Mouse (Mus musculus) layer of hippocampus, adult 8-10 months (tissue): ENCODE results near the gene Tdrkh. TPM values are rescaled to one million over a fixed set of nuclear protein-coding genes. Genes with fewer than 3 reads are reported as not detected.

Source experiments
- DNase-seq, 2 experiments: peaks; one replicate each; pipeline ENCODE4 v3.0.0; 2022; ENCODE audit warnings: low spot score in 2 of 2
- total RNA-seq, 4 experiments: library from RNA; stranded (reverse); gene quantifications; 2 replicates each; pipeline ENCODE4 v1.2.4; 2022

Gene Tdrkh
- 10 to 100 TPM; 40.9 to 46.6 (median 46.0) TPM for total RNA-seq

DNA sequence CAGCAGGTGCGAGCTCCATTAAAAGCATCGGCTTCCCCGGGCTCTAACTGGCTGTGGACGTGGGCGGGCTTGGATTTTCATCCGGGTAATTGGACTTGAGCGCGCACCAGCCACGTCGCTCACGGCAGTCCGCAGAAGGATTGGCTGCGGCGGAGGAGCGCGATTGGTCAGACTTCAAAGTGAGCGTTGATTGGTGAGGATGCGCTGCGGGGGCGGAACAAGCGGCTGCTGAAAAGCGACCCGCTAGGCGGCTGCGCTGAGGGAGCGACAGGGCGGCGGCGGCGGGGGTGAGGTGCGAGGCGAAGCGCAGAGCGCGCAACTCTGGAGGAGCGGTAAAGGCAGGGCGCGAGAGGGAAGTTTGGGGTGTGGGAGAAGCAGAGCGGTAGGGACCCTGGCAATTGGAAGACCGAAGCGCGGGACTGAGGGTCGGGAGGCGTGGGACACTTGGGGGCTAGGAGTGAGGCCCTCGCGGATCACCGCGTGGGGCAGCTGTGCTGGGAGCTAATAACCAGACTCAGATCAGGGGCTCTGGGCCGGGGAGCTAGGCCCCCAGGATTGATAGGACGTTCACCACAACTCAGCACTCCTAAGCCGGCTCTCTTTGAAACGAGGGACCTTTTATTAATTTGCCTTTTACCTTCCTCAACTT, at the start of gene Tdrkh:
TSS of gene Tdrkh (plus strand) at position 243 of the 649 bp plus-strand sequence.
- DNase-seq = peak; percentile 98 to 99

GRCm38 (mm10) chr3:94363291-94364153, 49.6 kb upstream of the Tdrkh start:
- DNase-seq = no peak

DNA sequence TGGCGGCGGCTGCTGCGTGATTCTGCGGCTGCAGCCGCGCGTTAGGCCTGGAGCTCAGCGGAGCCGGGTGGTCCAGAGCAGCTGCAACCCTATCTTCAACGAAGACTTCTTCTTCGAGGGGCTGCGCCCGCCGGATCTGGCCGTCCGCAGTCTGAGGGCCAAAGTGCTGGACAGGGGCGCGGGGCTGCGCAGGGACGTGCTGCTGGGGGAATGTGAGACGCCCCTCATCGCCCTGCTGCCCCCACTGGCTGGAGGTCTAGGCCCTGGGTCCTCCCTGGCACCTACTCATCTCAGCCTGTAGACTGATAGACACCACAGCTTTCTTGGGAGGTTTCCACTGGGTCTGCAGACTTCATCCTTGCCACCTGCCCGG, 48.9 kb upstream of the Tdrkh start:
- no peak for DNase-seq

DNA sequence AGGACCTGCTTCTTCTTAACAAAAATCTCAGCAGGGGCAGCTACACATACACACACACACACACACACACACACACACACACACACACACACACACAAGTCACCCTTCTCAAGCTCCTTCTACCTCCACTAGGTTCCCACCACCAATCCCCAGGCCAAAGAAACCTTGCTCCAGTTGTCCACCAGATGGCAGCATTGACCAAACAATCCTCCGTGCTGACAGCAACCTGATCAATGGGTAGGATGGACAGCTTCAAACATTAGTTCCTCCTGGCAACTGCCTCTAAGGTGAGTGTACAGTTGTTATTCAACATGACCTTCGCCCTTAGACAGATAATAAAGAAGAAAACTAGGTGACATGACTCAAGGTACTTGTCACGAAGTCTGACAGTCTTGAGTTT, 46.3 kb upstream of the Tdrkh start:
- DNase-seq = peak; percentile 76 to 85

GRCm38 (mm10) chr3:94367511-94367910, 45.6 kb upstream of the Tdrkh start:
- DNase-seq = no peak

- DNase-seq = no peak
Observed at GRCm38 (mm10) chr3:94368631-94369030, 44.4 kb upstream of the Tdrkh start.

DNA sequence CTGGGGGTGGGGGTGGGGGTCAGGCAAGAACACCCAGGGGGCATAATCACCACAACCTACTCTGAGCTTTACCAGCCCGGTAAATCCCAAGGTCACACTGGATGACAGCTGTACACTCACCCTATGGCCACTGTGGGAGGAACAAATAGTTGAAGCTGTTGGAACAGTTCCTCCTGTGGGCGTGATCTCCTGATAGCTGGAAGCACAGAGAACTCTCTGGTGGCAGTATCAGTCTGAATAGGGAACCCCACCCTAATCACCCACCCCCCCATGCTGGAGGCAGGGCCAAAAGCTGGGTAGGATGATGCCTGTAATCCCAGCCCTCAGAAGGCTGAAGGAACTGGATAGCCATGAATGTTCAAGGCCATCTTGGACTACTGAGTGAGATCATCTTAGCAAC, 43.4 kb upstream of the Tdrkh start:
- DNase-seq = no peak

DNA sequence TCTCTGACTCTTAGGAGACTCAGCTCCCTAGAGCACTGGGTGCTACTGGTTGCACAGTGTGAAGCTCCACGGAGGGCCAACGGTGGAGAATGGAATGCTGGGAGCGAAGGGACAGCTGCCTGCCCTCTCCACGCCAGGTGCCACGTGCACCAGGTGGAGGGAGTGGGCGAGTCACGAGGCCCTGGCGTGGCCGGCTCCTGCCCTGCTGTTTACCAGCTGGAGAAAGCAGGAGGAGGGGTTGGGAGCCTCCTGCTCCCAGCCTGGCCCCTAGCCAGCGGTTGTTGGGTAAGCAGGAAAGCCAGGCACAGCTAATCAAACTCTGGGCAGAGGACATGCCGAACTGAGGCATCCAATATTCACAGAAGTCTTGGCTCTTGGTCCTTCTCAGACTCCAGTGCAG, 41.4 kb upstream of the Tdrkh start:
- peak; percentile 26 to 42 for DNase-seq

DNA sequence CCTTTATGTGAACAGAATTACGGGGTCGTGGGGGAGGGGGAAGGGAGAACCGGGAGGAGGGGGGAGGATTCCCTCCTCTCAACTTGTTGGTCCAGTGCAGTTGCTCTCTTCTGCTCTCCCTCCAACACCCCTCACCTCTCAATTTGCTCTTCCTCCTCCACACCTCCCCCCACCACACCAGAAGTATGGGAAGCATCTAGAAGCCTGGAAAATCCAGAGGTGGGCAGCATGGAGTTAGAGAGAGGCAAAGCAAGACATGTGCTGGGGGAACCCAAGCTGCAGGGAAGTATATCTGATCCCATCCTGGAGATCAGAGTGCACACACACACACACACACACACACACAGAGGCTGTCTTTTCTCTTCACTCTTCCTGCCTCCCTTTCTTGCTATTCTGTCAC, 41.0 kb upstream of the Tdrkh start:
- no peak for DNase-seq

- no peak for DNase-seq
Observed at GRCm38 (mm10) chr3:94372641-94373040, 40.4 kb upstream of the Tdrkh start, which contains the start of gene Rorc. Gene Rorc (plus strand): TSS chr3:94372794.

DNA sequence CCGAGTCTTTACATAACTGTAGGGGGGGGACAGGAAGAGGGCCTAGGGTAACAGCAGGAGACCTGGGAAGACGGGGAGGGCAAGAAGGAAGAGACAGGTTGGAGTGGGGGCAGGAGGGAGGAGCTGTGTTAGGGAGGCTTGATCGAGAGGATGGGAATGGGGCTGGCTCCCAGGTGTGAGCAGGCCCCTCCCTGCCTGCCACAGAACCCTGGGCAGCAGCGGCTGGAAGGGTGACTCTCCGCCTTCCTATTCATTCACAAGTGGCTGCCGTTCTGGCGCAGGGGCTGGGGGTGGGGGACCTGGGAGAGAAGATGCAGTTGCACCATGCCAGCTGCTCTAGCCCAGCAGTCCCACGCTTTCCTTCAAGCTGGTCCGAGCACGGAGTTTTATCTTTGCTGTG, 40.0 kb upstream of the Tdrkh start:
- DNase-seq = no peak

DNA sequence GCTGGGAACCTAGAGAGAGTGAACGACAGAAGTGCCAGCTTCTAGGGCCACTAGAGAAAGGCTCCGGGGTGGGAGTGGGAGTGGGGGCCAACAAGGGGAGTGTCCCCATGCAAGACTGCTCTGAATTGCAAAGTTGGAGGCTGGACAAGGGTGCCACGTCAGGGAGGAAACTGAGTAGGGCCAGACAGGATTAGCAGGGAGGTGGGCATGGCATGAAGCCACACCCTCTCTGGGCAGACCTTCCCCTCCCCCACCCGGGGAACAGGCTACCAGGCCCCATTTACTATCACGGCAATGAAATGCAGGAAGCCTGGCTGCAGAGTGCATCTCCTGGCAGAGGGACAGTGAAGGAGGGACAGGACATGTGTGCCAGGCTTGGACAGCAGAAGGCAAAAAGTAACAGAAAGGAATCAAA, 39.5 kb upstream of the Tdrkh start:
- no peak for DNase-seq

- DNase-seq = no peak
Observed at GRCm38 (mm10) chr3:94374636-94375035, 38.4 kb upstream of the Tdrkh start.

- no peak for DNase-seq
Observed at GRCm38 (mm10) chr3:94375146-94375545, 37.9 kb upstream of the Tdrkh start.

DNA sequence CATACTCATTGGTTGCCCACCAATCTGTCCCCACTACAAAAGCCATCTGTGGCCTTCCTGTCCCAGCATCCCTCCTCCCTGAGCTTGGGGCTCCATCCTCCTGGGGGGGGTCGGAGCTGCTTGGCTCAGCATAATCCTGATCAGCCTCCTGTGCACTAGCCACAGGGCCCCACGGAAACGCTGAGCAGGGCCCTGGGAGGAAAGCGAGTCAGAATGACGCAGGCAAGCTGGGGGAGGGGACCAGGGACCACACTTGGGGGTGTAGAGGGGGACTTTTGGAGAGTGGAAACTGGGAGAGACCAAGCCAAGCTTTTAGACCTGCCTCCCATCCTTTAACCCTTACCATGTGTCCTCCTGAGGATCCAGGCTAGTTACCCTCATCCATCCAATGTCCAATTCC, 37.2 kb upstream of the Tdrkh start:
- no peak for DNase-seq

DNA sequence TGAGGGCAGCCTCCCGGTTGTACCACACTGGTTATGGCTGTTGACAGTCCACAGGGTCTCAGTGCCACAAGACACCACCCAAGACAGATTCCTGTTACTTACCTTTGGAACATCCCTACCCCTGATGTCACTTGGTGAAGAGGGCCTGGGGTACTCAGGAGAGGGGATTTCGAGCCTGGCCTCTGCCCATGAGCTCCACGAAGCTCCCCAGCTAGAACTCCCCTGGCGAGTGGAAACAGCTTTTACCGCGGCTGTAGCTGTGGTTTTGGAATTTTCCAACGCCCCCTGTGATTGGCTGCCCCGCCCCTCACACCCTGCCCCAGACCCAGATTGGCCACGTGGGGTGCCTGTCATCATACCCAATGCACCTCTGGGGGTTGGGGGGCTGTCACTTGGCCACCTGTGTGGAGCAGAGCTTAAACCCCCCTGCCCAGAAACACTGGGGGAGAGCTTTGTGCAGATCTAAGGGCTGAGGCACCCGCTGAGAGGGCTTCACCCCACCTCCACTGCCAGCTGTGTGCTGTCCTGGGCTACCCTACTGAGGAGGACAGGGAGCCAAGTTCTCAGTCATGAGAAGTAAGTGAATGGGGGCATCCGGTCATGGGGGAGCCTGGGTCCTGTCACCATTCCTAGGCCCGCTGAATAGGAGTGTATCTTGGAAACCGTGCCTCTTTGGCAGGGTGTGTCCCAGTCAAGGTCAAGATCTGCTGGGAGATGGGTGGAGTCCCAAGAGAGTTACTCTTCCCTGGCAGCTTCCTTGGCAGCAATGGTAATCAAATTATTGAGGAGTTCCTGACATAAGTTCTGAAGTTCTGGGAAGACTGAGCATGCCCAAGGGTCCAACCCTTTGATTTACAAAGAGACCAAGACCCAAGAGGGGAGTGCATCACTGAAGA, 35.8 kb upstream of the Tdrkh start:
- DNase-seq = no peak

GRCm38 (mm10) chr3:94379831-94380510, 33.1 kb upstream of the Tdrkh start:
- no peak for DNase-seq

DNA sequence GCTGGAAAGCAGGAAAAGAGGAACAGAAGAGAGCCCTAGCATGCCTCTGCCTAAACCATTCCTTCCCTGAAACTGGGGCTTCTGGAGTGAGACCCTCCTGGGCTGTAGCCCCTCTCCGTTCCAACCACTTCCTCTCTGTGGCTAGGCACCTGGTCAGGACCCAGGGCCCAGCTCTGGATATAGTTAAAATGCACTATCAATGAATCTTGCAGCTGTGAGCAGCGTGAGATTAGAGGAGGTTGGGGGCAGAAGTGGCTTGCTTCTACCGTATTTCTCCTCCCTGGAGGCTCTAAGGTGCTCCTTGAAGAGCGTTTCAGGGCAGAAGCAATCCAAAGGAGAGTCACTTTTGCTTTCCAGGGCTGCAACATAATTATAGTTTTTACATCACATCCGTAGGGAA, 30.8 kb upstream of the Tdrkh start:
- DNase-seq = no peak

- no peak for DNase-seq
Observed at GRCm38 (mm10) chr3:94383476-94383875, 29.6 kb upstream of the Tdrkh start.

DNA sequence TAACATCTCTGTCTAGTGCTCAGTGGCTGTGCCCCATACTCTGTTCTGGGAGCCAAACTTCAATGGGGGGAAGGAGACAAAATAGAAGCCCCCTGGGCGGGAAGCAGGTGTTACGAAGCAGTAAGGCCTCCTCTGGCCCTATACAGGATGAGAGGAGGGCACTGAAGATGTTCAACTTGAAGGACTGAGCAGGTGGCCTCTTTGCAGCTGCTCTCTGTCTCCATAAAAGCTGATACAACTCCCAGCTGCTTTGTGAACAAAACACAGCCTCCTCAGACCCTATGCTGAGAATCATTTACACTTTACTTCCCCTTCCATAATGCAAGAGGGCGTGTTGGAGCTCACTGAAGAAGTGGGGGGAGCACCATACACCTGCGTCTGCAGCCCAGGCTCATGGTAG, 26.4 kb upstream of the Tdrkh start:
- DNase-seq = no peak

DNA sequence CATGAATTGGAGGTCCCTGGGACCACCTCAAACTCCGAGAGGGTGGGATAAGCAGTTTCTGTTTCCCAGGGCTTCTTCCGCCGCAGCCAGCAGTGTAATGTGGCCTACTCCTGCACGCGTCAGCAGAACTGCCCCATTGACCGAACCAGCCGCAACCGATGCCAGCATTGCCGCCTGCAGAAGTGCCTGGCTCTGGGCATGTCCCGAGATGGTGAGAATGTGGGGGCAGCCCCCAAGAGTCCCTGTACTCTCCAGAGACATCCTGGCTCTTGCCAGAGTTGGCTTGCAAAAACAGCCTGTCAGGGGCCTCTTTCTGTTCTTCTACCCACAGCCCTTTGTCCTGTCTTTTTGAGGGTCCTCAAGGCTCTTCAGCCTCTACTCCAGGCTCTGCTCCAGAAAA, 25.7 kb upstream of the Tdrkh start:
- DNase-seq = no peak
